Mouse (Mus musculus) kidney, postnatal 14 days (tissue): ENCODE measurements at regions not wholly inside any gene's neighbourhood (a gene's known extent, or its start where the extent isn't known, plus 50 kb on each side); places are given as distances from the start of the nearest gene placed in this dataset.

Experiments used
- DNase-seq: peaks from one replicate; pipeline ENCODE4 v3.0.0; 2022; ENCODE audit warnings: mixed read lengths

GRCm38 (mm10) chr10:117940441-117941265, 94.8 kb upstream of the Rap1b start:
- DNase-seq: peak; percentile 58

- DNase-seq: no peak
Observed at GRCm38 (mm10) chr10:117941266-117941651, 95.4 kb upstream of the Rap1b start.

- no peak for DNase-seq
Observed at GRCm38 (mm10) chr10:117943702-117944307, 98.0 kb upstream of the Rap1b start.

- no peak for DNase-seq
Observed at GRCm38 (mm10) chr10:117947191-117947590, 101.4 kb upstream of the Rap1b start.

GRCm38 (mm10) chr10:117947911-117948310, 102.1 kb upstream of the Rap1b start:
- no peak for DNase-seq

- no peak for DNase-seq
Observed at GRCm38 (mm10) chr10:117952116-117953025, 106.5 kb upstream of the Rap1b start.

- no peak for DNase-seq
Observed at GRCm38 (mm10) chr10:117953026-117953711, 107.3 kb upstream of the Rap1b start.

GRCm38 (mm10) chr10:117956174-117956950, 110.5 kb upstream of the Rap1b start:
- DNase-seq: no peak

GRCm38 (mm10) chr10:117974706-117975105, 128.9 kb upstream of the Rap1b start:
- DNase-seq: no peak

- no peak for DNase-seq
Observed at GRCm38 (mm10) chr10:117975467-117975866, 129.6 kb upstream of the Rap1b start.

GRCm38 (mm10) chr10:117979091-117979490, 133.3 kb upstream of the Rap1b start:
- no peak for DNase-seq

GRCm38 (mm10) chr10:117982611-117983210, 136.9 kb upstream of the Rap1b start:
- peak; percentile 63 for DNase-seq

- peak; percentile 23 for DNase-seq
Observed at GRCm38 (mm10) chr10:117983271-117983670, 137.4 kb upstream of the Rap1b start.

GRCm38 (mm10) chr10:117984784-117985602, 139.2 kb upstream of the Rap1b start:
- DNase-seq: peak; percentile 22

GRCm38 (mm10) chr10:117987620-117988019, 141.8 kb upstream of the Rap1b start:
- no peak for DNase-seq

GRCm38 (mm10) chr10:117988076-117988475, 142.2 kb upstream of the Rap1b start:
- no peak for DNase-seq

- no peak for DNase-seq
Observed at GRCm38 (mm10) chr10:117991176-117991575, 145.3 kb upstream of the Rap1b start.

GRCm38 (mm10) chr10:117992317-117992716, 146.5 kb upstream of the Rap1b start:
- no peak for DNase-seq

- DNase-seq: no peak
Observed at GRCm38 (mm10) chr10:117993809-117994208, 147.8 kb upstream of the Mdm1 start.

- DNase-seq: peak; percentile 24
Observed at GRCm38 (mm10) chr10:117994768-117995167, 146.8 kb upstream of the Mdm1 start.
